Mouse (Mus musculus) kidney, embryonic 14.5 days (tissue): ENCODE data around the gene Tyrp1. TPM values are rescaled to one million over a fixed set of nuclear protein-coding genes. Genes with fewer than 3 reads are reported as not detected.

Experiments
- ATAC-seq: fragments of 200-750 bp; cut with Nextera tagmentation; 2 replicates; pipeline ENCODE4 v1.8.0; 2017; ENCODE audit warnings: moderate number of reproducible peaks, mild to moderate bottlenecking, moderate TSS enrichment, moderate library complexity; ENCODE audit not compliant: low FRiP score, low TSS enrichment
- H3K27ac ChIP-seq: fragments of 300-500 bp; sonication (generic); 2 replicates; pipeline ENCODE4 v1.5.1; 2014; ENCODE audit warnings: low read depth, mild to moderate bottlenecking, low read length, moderate library complexity, mixed read lengths
- H3K27me3 ChIP-seq: fragments of 300-500 bp; sonication (generic); 2 replicates; pipeline ENCODE4 v1.6.1; 2014; ENCODE audit warnings: mild to moderate bottlenecking, low read length; ENCODE audit not compliant: control insufficient read depth, insufficient read depth
- H3K36me3 ChIP-seq: fragments of 300-500 bp; sonication (generic); 2 replicates; pipeline ENCODE4 v1.6.1; 2014; ENCODE audit warnings: low read length, mixed read lengths; ENCODE audit not compliant: control insufficient read depth, insufficient read depth
- H3K4me1 ChIP-seq: fragments of 300-500 bp; sonication (generic); 2 replicates; pipeline ENCODE4 v1.6.1; 2014; ENCODE audit warnings: low read length, mixed read lengths; ENCODE audit not compliant: control insufficient read depth, insufficient read depth
- H3K4me2 ChIP-seq: fragments of 300-500 bp; sonication (generic); replicated peaks from 2 replicates; pipeline ENCODE4 v1.6.1; 2014; ENCODE audit warnings: low read depth, mild to moderate bottlenecking, low read length
- H3K4me3 ChIP-seq: fragments of 300-500 bp; sonication (generic); 2 replicates; pipeline ENCODE4 v1.5.1; 2014; ENCODE audit warnings: mild to moderate bottlenecking, low read length
- H3K9ac ChIP-seq: fragments of 300-500 bp; sonication (generic); 2 replicates; pipeline ENCODE4 v1.6.1; 2014; ENCODE audit warnings: low read depth, mild to moderate bottlenecking, low read length, moderate library complexity
- H3K9me3 ChIP-seq: fragments of 300-500 bp; sonication (generic); 2 replicates; pipeline ENCODE4 v1.6.1; 2016; ENCODE audit warnings: low read length; ENCODE audit not compliant: control insufficient read depth
- WGBS: fragments of 180-500 bp; shearing (Covaris S2); extraction: QIAGEN DNeasy Blood & Tissue Kit; methylation state at CpG from one replicate; pipeline ENCODE4 v1.1.7; 2014; 5-methylcytosine and 5-hydroxymethylcytosine counted together
- polyA plus RNA-seq: library from polyadenylated mRNA; unstranded; fragments of >200 nt; fragmentation: Nextera tagmentation; extraction: Ambion mirVana; gene quantifications from 2 replicates; pipeline ENCODE4 v1.2.1, GENCODE M21; 2014

Tyrp1 gene
- polyA plus RNA-seq, 1 experiment from 2014 or later, result not detected

DNA sequence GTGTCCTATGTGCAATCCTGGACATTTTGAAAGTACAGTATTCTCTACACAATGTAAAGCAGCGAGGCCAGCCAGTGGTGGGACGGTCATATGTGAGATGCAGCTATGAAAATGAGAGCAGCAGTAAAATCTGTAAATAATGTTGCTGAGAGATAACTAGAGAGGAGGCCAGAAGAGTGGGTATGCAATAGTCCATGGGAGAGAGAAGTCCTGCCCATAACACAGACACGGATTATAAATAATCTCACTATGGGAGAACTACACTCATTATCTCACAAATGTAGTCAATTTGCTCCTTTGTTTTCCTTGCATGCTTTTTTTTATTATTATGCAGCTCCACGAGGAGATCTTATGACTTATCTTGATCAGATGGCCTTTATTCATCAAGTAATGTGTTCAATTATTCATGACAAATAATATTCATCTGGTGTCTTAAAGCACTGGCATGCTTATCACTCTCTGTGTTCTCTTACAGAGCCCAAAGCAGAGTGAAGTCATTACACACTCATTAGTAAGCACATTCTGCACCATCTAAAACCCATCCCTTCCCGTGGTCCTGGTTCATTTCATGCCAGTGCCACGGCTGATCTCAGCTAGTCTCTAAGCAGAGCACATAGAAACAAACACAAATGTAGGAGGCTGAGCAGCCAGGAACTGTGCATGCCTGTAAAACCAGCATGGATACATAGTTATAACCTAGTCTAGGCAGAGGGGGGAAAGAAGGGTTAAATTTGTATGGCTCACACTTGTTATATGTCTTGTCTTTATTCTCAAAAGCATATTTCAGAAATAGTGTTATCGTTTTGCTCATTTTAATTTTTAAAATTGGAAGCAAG, 18.9 kb downstream of the Tyrp1 start:
- H3K27ac ChIP-seq, result no peak overlapping the region
- no peak overlapping the region for H3K4me3 ChIP-seq
- H3K4me1 ChIP-seq, result no peaks in the 10 kb centered on the region
- H3K4me2 ChIP-seq, result no peak overlapping the region
- H3K9me3 ChIP-seq, result no peaks in the 10 kb centered on the region
- H3K9ac ChIP-seq, result no peak overlapping the region
- 81% methylated on average over 7 of the region's 7 CpGs for WGBS
- no peaks in the 10 kb centered on the region for H3K36me3 ChIP-seq
- ATAC-seq, result no peak
- H3K27me3 ChIP-seq, result no peaks in the 10 kb centered on the region

DNA sequence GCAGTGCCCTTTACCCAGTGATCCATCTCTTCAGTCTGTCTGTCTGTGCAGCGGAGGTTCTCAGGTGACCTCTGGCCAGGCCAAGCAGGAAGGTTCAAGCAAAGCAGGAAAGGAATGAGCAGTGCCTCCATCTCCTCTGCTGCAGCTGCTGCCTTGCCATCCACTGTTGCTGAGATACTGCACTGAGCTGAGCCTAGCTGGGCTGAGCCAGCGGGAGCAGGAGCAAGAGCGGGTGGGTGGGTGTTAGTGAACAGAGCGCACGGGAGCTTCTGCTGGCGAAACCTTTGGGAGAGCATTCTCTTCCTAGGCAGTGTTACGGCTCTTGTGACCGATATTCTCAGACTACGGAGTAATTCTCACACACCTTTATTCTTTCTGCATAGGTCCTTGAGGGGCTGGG, 21.6 kb downstream of the Tyrp1 start:
- H3K36me3 ChIP-seq, result no peaks in the 10 kb centered on the region
- no peaks in the 10 kb centered on the region for H3K9me3 ChIP-seq
- no peaks in the 10 kb centered on the region for H3K4me1 ChIP-seq
- ATAC-seq, result no peak
- H3K27me3 ChIP-seq, result no peaks in the 10 kb centered on the region
- H3K27ac ChIP-seq, result no peak overlapping the region
- WGBS, result 74% methylated on average over 9 of the region's 9 CpGs
- H3K4me3 ChIP-seq, result no peak overlapping the region
- H3K4me2 ChIP-seq, result no peak overlapping the region
- H3K9ac ChIP-seq, result no peak overlapping the region

DNA sequence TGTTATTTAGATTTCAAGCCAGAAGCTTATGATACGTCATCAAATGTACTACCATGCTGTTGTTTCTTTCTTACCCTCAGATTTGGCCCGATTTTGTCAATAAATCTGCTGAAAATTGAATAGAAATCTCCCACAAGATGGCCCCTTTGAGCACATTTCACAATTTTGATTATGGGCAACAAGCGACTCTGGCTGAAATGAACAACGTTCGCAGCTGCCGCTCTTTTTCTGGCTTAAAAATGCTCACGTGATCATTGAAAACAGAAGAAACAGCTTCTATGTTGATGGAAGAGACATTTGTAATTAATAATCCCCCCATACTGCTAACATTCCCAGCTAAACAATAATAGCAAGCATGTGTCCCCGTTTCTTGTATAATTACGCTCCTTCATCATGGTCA, 29.0 kb downstream of the Tyrp1 start:
- Histone ChIP-seq H3K4me2 (no peak overlapping the region), H3K4me1 (no peaks in the 10 kb centered on the region), H3K9me3 (no peaks in the 10 kb centered on the region), H3K4me3 (no peak overlapping the region), H3K27ac (no peak overlapping the region), H3K9ac (no peak overlapping the region), H3K36me3 (no peaks in the 10 kb centered on the region), H3K27me3 (no peaks in the 10 kb centered on the region)
- no peak for ATAC-seq
- WGBS, result 89% methylated on average over 9 of the region's 9 CpGs

DNA sequence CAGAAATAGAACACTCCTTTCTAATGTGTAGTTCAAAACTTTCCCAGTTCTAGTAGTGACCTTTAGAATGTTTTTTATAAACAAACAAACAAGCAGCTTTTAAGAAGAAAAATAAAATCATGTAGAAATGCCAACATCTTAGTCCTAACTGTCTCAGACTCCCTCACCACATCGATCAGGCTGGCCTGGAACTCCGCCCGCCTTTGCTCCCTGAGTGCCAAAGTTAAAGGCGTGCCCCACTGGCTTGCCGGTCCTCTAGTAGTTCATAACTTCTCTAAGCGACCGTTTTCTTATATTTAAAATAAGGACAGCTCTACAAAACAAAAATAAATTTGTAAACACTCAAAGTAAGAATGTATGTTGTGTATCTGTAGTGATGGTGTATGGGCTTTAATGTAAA, 30.0 kb downstream of the Tyrp1 start:
- no peaks in the 10 kb centered on the region for H3K36me3 ChIP-seq
- ATAC-seq, result no peak
- no peak overlapping the region for H3K9ac ChIP-seq
- H3K27ac ChIP-seq, result no peak overlapping the region
- H3K4me2 ChIP-seq, result no peak overlapping the region
- H3K4me3 ChIP-seq, result no peak overlapping the region
- H3K9me3 ChIP-seq, result no peaks in the 10 kb centered on the region
- 70% methylated on average over 7 of the region's 7 CpGs for WGBS
- H3K27me3 ChIP-seq, result no peaks in the 10 kb centered on the region
- no peaks in the 10 kb centered on the region for H3K4me1 ChIP-seq

DNA sequence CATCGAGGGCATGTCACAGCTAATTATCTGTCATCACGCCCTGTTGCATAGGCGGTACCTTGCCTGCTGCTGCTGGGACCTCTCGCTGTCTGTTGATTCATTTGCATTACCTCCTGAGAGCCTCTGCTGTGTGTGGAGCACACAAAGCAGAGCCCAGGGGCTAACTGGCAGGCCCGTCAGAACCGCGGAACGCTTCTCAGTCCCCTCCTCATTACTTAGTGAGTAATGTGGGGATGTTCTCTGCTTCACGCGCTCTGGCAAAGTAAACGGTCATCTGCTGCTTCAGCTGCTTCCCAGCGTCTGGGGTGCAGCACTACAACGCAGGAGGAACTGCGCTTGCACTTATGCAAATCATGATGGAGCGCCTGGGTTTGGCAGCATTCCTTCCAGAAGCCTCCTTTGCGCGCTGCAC, 30.6 kb downstream of the Tyrp1 start:
- Histone ChIP-seq H3K4me2 (peak overlapping the region; percentile 67), H3K4me1 (no peaks in the 10 kb centered on the region), H3K9ac (peak overlapping the region; percentile 48), H3K27ac (no peak overlapping the region), H3K9me3 (no peaks in the 10 kb centered on the region), H3K4me3 (peak overlapping the region; percentile 40), H3K27me3 (no peaks in the 10 kb centered on the region), H3K36me3 (no peaks in the 10 kb centered on the region)
- 2% methylated on average over 17 of the region's 17 CpGs for whole genome bisulfite sequencing
- peak; percentile 65; the same call in 1 of the 2 replicates for ATAC-seq

DNA sequence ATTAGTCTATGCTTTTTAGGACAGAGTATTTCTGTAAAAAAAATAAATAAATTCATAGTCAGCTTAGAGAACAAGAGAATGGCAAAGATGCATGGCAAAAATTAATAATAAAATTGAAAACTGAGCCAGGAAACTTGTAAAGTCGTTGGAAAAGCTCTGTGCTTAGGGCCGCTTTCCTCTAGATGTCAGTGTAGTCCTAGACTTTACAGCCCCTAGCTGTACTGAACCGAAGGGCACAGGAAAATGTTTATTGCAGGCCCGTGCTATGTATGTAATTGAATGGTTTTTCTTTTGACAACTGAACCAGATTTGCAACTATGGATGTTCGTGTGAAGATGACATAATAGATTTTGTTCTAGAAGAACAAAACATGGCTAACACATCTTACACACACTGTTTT, 32.1 kb downstream of the Tyrp1 start:
- WGBS, result 15% methylated on average over 5 of the region's 5 CpGs
- no peaks in the 10 kb centered on the region for H3K36me3 ChIP-seq
- no peak overlapping the region for H3K9ac ChIP-seq
- H3K4me3 ChIP-seq, result no peak overlapping the region
- H3K9me3 ChIP-seq, result no peaks in the 10 kb centered on the region
- H3K4me2 ChIP-seq, result no peak overlapping the region
- H3K4me1 ChIP-seq, result no peaks in the 10 kb centered on the region
- no peak overlapping the region for H3K27ac ChIP-seq
- ATAC-seq, result peak; percentile 67; the same call in 1 of the 2 replicates
- H3K27me3 ChIP-seq, result no peaks in the 10 kb centered on the region

DNA sequence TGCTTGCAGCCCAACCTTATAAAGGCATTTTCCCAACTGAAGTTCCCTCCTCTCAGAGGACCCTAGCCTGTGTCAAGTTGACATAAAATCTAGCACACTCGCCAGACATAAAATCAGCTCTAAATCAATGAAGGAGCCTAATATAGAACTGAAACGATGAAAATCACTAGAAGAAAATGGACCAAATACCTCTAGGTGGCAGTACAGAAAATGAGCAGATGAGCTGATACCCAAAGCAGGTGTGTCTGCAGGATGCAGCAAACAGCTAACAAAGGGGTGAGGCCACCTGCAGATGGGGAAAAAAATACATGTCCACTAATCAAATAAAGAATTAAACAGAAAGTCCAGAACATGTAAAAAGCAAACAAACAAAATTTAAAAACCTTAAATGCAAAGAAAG, 35.7 kb downstream of the Tyrp1 start:
- ATAC-seq, result no peak
- no peaks in the 10 kb centered on the region for H3K27me3 ChIP-seq
- no peak overlapping the region for H3K4me3 ChIP-seq
- H3K4me1 ChIP-seq, result 0 out of 2 replicates have a peak, but pooled peaks cover 6% of the 10 kb centered on the region
- H3K36me3 ChIP-seq, result no peaks in the 10 kb centered on the region
- no peak overlapping the region for H3K9ac ChIP-seq
- 53% methylated on average over 2 of the region's 2 CpGs for WGBS
- no peaks in the 10 kb centered on the region for H3K9me3 ChIP-seq
- H3K27ac ChIP-seq, result no peak overlapping the region
- no peak overlapping the region for H3K4me2 ChIP-seq

DNA sequence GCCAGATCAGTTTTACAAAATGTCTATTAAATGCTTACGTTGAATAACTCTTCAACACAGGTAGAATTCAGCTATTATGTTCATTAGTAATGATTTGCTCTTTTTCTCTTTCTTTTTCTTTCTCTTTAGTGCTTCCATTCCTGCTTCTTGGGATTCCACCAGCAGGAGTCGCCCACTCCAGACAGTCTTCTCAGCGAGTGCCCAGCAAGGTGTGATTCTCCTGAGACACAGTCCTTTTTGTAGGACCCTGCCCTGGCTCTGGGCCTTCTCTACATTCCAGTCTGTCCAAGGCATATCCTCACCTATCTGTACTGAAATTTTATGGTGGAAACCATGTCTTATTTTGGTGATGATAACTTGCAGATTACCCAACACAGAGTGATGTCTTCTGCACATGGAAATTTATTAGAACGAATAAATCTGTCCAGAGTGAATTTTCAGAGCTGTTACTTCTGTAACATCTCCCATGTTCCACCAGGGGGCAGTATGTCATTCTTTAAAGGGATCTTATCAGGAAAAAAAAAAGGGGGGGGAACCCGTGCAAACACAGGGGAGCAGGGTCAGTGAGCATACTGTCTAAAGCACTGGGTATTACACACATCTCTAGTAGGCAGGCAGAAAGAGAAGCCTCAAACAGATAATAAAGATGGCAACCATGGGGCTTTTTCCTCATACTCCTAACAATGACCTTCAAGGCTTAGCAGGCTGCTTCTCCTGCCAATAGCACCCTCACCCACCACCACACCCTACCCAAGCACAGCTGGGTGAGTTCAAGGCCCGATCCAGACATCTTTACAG, 39.1 kb downstream of the Tyrp1 start:
- Histone ChIP-seq H3K36me3 (no peaks in the 10 kb centered on the region), H3K4me2 (no peak overlapping the region), H3K27ac (no peak overlapping the region), H3K9me3 (no peaks in the 10 kb centered on the region), H3K27me3 (no peaks in the 10 kb centered on the region), H3K9ac (no peak overlapping the region), H3K4me3 (no peak overlapping the region), H3K4me1 (0 out of 2 replicates have a peak, but pooled peaks cover 6% of the 10 kb centered on the region)
- ATAC-seq, result peak; percentile 38; the same call in 1 of the 2 replicates
- 29% methylated on average over 6 of the region's 6 CpGs for WGBS
